Mouse (Mus musculus) small intestine, adult 2 months (tissue): ENCODE measurements around the gene Rmnd5b. TPM values are rescaled to one million over a fixed set of nuclear protein-coding genes. Genes with fewer than 3 reads are reported as not detected.
A peak's percentile ranks its signal among the peaks of the same experiment; 100 is the strongest.

ENCODE experiments used
- H3K27ac ChIP-seq: fragments of 200-500 bp; 2 replicates; pipeline ENCODE4 v1.5.1; 2012; ENCODE audit warnings: low read depth, low read length, control low read depth, inconsistent platforms; ENCODE audit not compliant: insufficient read depth
- H3K27me3 ChIP-seq: fragments of 200-500 bp; 2 replicates; pipeline ENCODE4 v1.6.1; 2012; ENCODE audit warnings: mild to moderate bottlenecking, moderate library complexity, low read length, inconsistent platforms; ENCODE audit not compliant: control insufficient read depth, insufficient read depth
- H3K36me3 ChIP-seq: fragments of 200-500 bp; 2 replicates; pipeline ENCODE4 v1.6.1; 2012; ENCODE audit warnings: mild to moderate bottlenecking, low read length, control low read depth, inconsistent platforms; ENCODE audit not compliant: control insufficient read depth, insufficient read depth
- H3K4me1 ChIP-seq: fragments of 200-500 bp; 2 replicates; pipeline ENCODE4 v1.6.1; 2012; ENCODE audit warnings: low read length, inconsistent platforms, mixed read lengths; ENCODE audit not compliant: control insufficient read depth, insufficient read depth, insufficient read length
- H3K4me3 ChIP-seq: fragments of 200-500 bp; 2 replicates; pipeline ENCODE4 v1.5.1; 2012; ENCODE audit warnings: low read depth, mild to moderate bottlenecking, control low read depth, inconsistent platforms, low read length, moderate library complexity
- CTCF ChIP-seq: fragments of 200-500 bp; IDR thresholded peaks from 2 replicates; pipeline ENCODE4 v1.5.1; 2012; ENCODE audit warnings: low read depth, mild to moderate bottlenecking, control low read depth, inconsistent platforms, low read length, moderate library complexity, mixed read lengths; ENCODE audit not compliant: insufficient replicate concordance, insufficient read length; ENCODE audit errors: extremely low read depth
- POLR2A ChIP-seq: fragments of 200-500 bp; IDR thresholded peaks from 2 replicates; pipeline ENCODE4 v1.6.1; 2012; ENCODE audit warnings: low read depth, mild to moderate bottlenecking, control low read depth, inconsistent platforms, low read length, moderate library complexity
- WGBS: fragments of 180-500 bp; shearing (Covaris S2); methylation state at CpG from one replicate; pipeline ENCODE4 v1.1.7; 2018; 5-methylcytosine and 5-hydroxymethylcytosine counted together
- polyA plus RNA-seq: library from polyadenylated mRNA; depleted of rRNA; stranded (reverse); fragments of >200 nt; gene quantifications from 2 replicates; pipeline ENCODE4 v1.2.3, GENCODE M21; 2012

The Rmnd5b gene
- polyA plus RNA-seq, 1 experiment, result 45.9 TPM

GRCm38 (mm10) chr11:51654891-51655290, 19.2 kb upstream of the Rmnd5b start:
- Histone ChIP-seq H3K27ac (no peak overlapping the region), H3K4me1 (peaks cover 14% of the 10 kb centered on the region), H3K36me3 (no peaks in the 10 kb centered on the region), H3K27me3 (no peaks in the 10 kb centered on the region), H3K4me3 (no peak overlapping the region)
- 97% methylated on average over 3 of the region's 3 CpGs for WGBS
- no peak for TF ChIP-seq POLR2A

GRCm38 (mm10) chr11:51653736-51654135, 18.0 kb upstream of the Rmnd5b start:
- Histone ChIP-seq H3K4me3 (no peak overlapping the region), H3K36me3 (no peaks in the 10 kb centered on the region), H3K4me1 (peaks cover 10% of the 10 kb centered on the region), H3K27ac (no peak overlapping the region), H3K27me3 (no peaks in the 10 kb centered on the region)
- 78% methylated on average over 6 of the region's 6 CpGs for WGBS
- TF ChIP-seq CTCF (no peak), POLR2A (no peak)

GRCm38 (mm10) chr11:51652889-51653418, 17.3 kb upstream of the Rmnd5b start:
- Histone ChIP-seq H3K4me3 (no peak overlapping the region), H3K27me3 (no peaks in the 10 kb centered on the region), H3K4me1 (peaks cover 5% of the 10 kb centered on the region), H3K36me3 (no peaks in the 10 kb centered on the region), H3K27ac (no peak overlapping the region)
- TF ChIP-seq POLR2A, result no peak
- no peak for TF ChIP-seq CTCF
- WGBS, result 82% methylated on average over 4 of the region's 4 CpGs

- Histone ChIP-seq H3K27me3 (no peaks in the 10 kb centered on the region), H3K27ac (peak within 1 kb of the TSS; percentile 53), H3K36me3 (no peaks in the 10 kb centered on the region), H3K4me3 (peak within 1 kb of the TSS; percentile 93), H3K4me1 (peaks cover 13% of the 10 kb centered on the region)
- TF ChIP-seq CTCF (no peak), POLR2A (no peak; the same call in 1 of the 2 replicates)
- WGBS, result 2% methylated on average over 70 of the region's 70 CpGs
Measured at GRCm38 (mm10) chr11:51650691-51651515, 15.2 kb upstream of the Rmnd5b start, which contains the start of the genes N4bp3 and D930048N14Rik. Gene N4bp3 (minus strand): TSS chr11:51650842. Gene D930048N14Rik (plus strand): TSS chr11:51650954.

- H3K4me1 ChIP-seq, result peaks cover 13% of the 10 kb centered on the region
- H3K36me3 ChIP-seq, result peaks cover under 1% of the 10 kb centered on the region; the same call in 1 of the 2 replicates
- TF ChIP-seq CTCF (no peak), POLR2A (no peak)
- peak overlapping the region; percentile 53; the same call in 1 of the 2 replicates for H3K27ac ChIP-seq
- peak overlapping the region; percentile 93 for H3K4me3 ChIP-seq
- under 1% methylated on average over 29 of the region's 30 CpGs for WGBS
- H3K27me3 ChIP-seq, result no peaks in the 10 kb centered on the region
Measured at GRCm38 (mm10) chr11:51650261-51650660, 14.6 kb upstream of the Rmnd5b start.

GRCm38 (mm10) chr11:51649889-51650199, 14.1 kb upstream of the Rmnd5b start:
- WGBS, result 9% methylated on average over 7 of the region's 7 CpGs
- TF ChIP-seq CTCF (no peak), POLR2A (no peak)
- Histone ChIP-seq H3K36me3 (peaks cover 2% of the 10 kb centered on the region; the same call in 1 of the 2 replicates), H3K4me1 (peaks cover 13% of the 10 kb centered on the region), H3K27me3 (no peaks in the 10 kb centered on the region), H3K4me3 (peak overlapping the region; percentile 93), H3K27ac (0 out of 2 replicates have a peak overlapping the region, but pooled peaks have one; percentile 53)
